Mouse (Mus musculus): ENCODE results near the gene Ccnd3. TPM values are rescaled to one million over a fixed set of nuclear protein-coding genes. Genes with fewer than 3 reads are reported as not detected.
"Not testable (repeated sequence)": the region's sequence is repeated elsewhere in the genome, so short reads cannot be mapped to it uniquely, and the experiment has no call there.

The Ccnd3 gene
- polyA plus RNA-seq, 1 experiment from 2014 or later, result 67.6 TPM

GRCm38 (mm10) chr17:47484993-47485392, 19.9 kb upstream of the Ccnd3 start:
- H3K4me1 ChIP-seq, result peaks cover 7% of the 10 kb centered on the region
- no peaks in the 10 kb centered on the region for H3K27me3 ChIP-seq
- no peak overlapping the region for H3K27ac ChIP-seq
- H3K4me2 ChIP-seq, result no peak overlapping the region
- 12% methylated on average over 3 of the region's 3 CpGs for whole genome bisulfite sequencing
- peaks cover 21% of the 10 kb centered on the region for H3K36me3 ChIP-seq (ENCODE audit: poor library complexity, severe bottlenecking)
- no peaks in the 10 kb centered on the region for H3K9me3 ChIP-seq (replicated peaks)
- H3K9ac ChIP-seq, result no peak overlapping the region
- no peak for ATAC-seq
- H3K4me3 ChIP-seq, result no peak overlapping the region

- 75% methylated on average over 3 of the region's 3 CpGs for WGBS
- ATAC-seq, result no peak
These were observed 19.1 kb upstream of the Ccnd3 start for GRCm38 (mm10) chr17:47485791-47486190.

GRCm38 (mm10) chr17:47490791-47491190, 14.1 kb upstream of the Ccnd3 start:
- Histone ChIP-seq H3K9ac (no peak overlapping the region), H3K27me3 (no peaks in the 10 kb centered on the region), H3K4me1 (peaks cover 4% of the 10 kb centered on the region; the same call in 1 of the 2 replicates), H3K4me2 (no peak overlapping the region), H3K9me3 (replicated peaks) (no peaks in the 10 kb centered on the region), H3K4me3 (no peak overlapping the region), H3K36me3 (ENCODE audit: poor library complexity, severe bottlenecking) (peaks cover 78% of the 10 kb centered on the region), H3K27ac (no peak overlapping the region)
- 87% methylated on average over 9 of the region's 9 CpGs for WGBS
- ATAC-seq, result no peak

More at GRCm38 (mm10) chr17:47485791-47486190, 19.1 kb upstream of the Ccnd3 start:
- no peak overlapping the region for H3K9ac ChIP-seq
- no peaks in the 10 kb centered on the region for H3K27me3 ChIP-seq
- no peak overlapping the region for H3K4me2 ChIP-seq
- no peaks in the 10 kb centered on the region for H3K9me3 ChIP-seq (replicated peaks)
- no peak overlapping the region for H3K27ac ChIP-seq
- H3K4me1 ChIP-seq, result peaks cover 7% of the 10 kb centered on the region
- H3K4me3 ChIP-seq, result no peak overlapping the region
- peaks cover 29% of the 10 kb centered on the region for H3K36me3 ChIP-seq (ENCODE audit: poor library complexity, severe bottlenecking)

- Histone ChIP-seq H3K4me1 (no peaks in the 10 kb centered on the region), H3K36me3 (ENCODE audit: poor library complexity, severe bottlenecking) (peaks cover 95% of the 10 kb centered on the region), H3K27me3 (no peaks in the 10 kb centered on the region), H3K4me3 (no peak overlapping the region), H3K9me3 (replicated peaks) (no peaks in the 10 kb centered on the region), H3K9ac (no peak overlapping the region), H3K27ac (no peak overlapping the region), H3K4me2 (no peak overlapping the region)
- WGBS, result 84% methylated on average over 6 of the region's 6 CpGs
- ATAC-seq, result no peak
These were observed 12.1 kb upstream of the Ccnd3 start for GRCm38 (mm10) chr17:47492731-47493130.

GRCm38 (mm10) chr17:47493653-47494052, 11.2 kb upstream of the Ccnd3 start:
- peaks cover 95% of the 10 kb centered on the region for H3K36me3 ChIP-seq (ENCODE audit: poor library complexity, severe bottlenecking)

GRCm38 (mm10) chr17:47494132-47494531, 10.7 kb upstream of the Ccnd3 start:
- no peak for ATAC-seq
- peaks cover 95% of the 10 kb centered on the region for H3K36me3 ChIP-seq (ENCODE audit: poor library complexity, severe bottlenecking)
- H3K9me3 ChIP-seq (replicated peaks), result no peaks in the 10 kb centered on the region
- H3K27me3 ChIP-seq, result no peaks in the 10 kb centered on the region
- no peak overlapping the region for H3K27ac ChIP-seq
- H3K4me2 ChIP-seq, result no peak overlapping the region
- H3K9ac ChIP-seq, result no peak overlapping the region
- H3K4me1 ChIP-seq, result no peaks in the 10 kb centered on the region
- WGBS, result 93% methylated on average over 11 of the region's 11 CpGs
- H3K4me3 ChIP-seq, result no peak overlapping the region

More at GRCm38 (mm10) chr17:47493653-47494052, 11.2 kb upstream of the Ccnd3 start:
- Histone ChIP-seq H3K27ac (no peak overlapping the region), H3K4me1 (no peaks in the 10 kb centered on the region), H3K9me3 (replicated peaks) (no peaks in the 10 kb centered on the region), H3K4me3 (no peak overlapping the region), H3K9ac (no peak overlapping the region), H3K4me2 (no peak overlapping the region), H3K27me3 (no peaks in the 10 kb centered on the region)
- 86% methylated on average over 6 of the region's 6 CpGs for WGBS
- ATAC-seq, result no peak

GRCm38 (mm10) chr17:47501531-47501930, 3.3 kb upstream of the Ccnd3 start:
- Histone ChIP-seq H3K36me3 (ENCODE audit: poor library complexity, severe bottlenecking) (peaks cover 33% of the 10 kb centered on the region), H3K9me3 (replicated peaks) (no peaks in the 10 kb centered on the region), H3K9ac (peak overlapping the region; percentile 82), H3K4me2 (peak overlapping the region; percentile 78), H3K27me3 (peaks cover 9% of the 10 kb centered on the region), H3K4me3 (peak overlapping the region; percentile 70), H3K27ac (no peak overlapping the region), H3K4me1 (peaks cover 17% of the 10 kb centered on the region)
- 7% methylated on average over 11 of the region's 11 CpGs for WGBS
- ATAC-seq, result no peak; the same call in 1 of the 2 replicates

GRCm38 (mm10) chr17:47501946-47502706, 2.7 kb upstream of the Ccnd3 start, which contains the start of gene Taf8:
TSS of gene Taf8 (minus strand) at chr17:47502292.
- 1% methylated on average over 40 of the region's 40 CpGs for WGBS
- H3K9me3 ChIP-seq (replicated peaks), result no peaks in the 10 kb centered on the region
- ATAC-seq, result peak; percentile 98
- peak within 1 kb of the TSS; percentile 70 for H3K4me3 ChIP-seq
- peaks cover 28% of the 10 kb centered on the region for H3K36me3 ChIP-seq (ENCODE audit: poor library complexity, severe bottlenecking)
- peaks cover 9% of the 10 kb centered on the region for H3K27me3 ChIP-seq
- H3K9ac ChIP-seq, result peak within 1 kb of the TSS; percentile 82
- H3K4me2 ChIP-seq, result peak within 1 kb of the TSS; percentile 78
- peak within 1 kb of the TSS; percentile 65 for H3K27ac ChIP-seq
- H3K4me1 ChIP-seq, result peaks cover 17% of the 10 kb centered on the region

- H3K4me2 ChIP-seq; H3K27me3 ChIP-seq; H3K27ac ChIP-seq; H3K4me3 ChIP-seq; H3K9ac ChIP-seq; ATAC-seq; H3K9me3 ChIP-seq (replicated peaks): not testable (repeated sequence)
- WGBS, result 74% methylated on average over 6 of the region's 6 CpGs
- H3K36me3 ChIP-seq (ENCODE audit: poor library complexity, severe bottlenecking), result peaks cover 24% of the 10 kb centered on the region
- H3K4me1 ChIP-seq, result peaks cover 19% of the 10 kb centered on the region
These were observed 2.2 kb upstream of the Ccnd3 start for GRCm38 (mm10) chr17:47502707-47503045.

GRCm38 (mm10) chr17:47503689-47504088, 1.2 kb upstream of the Ccnd3 start:
- H3K4me2 ChIP-seq, result no peak overlapping the region
- H3K4me1 ChIP-seq, result peaks cover 24% of the 10 kb centered on the region
- no peak for ATAC-seq
- H3K27me3 ChIP-seq, result peaks cover 9% of the 10 kb centered on the region
- H3K36me3 ChIP-seq (ENCODE audit: poor library complexity, severe bottlenecking), result peaks cover 16% of the 10 kb centered on the region
- no peak overlapping the region for H3K9ac ChIP-seq
- H3K27ac ChIP-seq, result no peak overlapping the region
- no peaks in the 10 kb centered on the region for H3K9me3 ChIP-seq (replicated peaks)
- no peak overlapping the region for H3K4me3 ChIP-seq

- peak overlapping the region; percentile 61 for H3K4me2 ChIP-seq
- 0 out of 2 replicates have a peak overlapping the region, but pooled peaks have one; percentile 28 for H3K4me3 ChIP-seq
These were observed 623 bp upstream of the Ccnd3 start for GRCm38 (mm10) chr17:47504228-47504627.

GRCm38 (mm10) chr17:47505566-47505965, 715 bp downstream of the Ccnd3 start:
- ATAC-seq, result no peak
- Histone ChIP-seq H3K4me3 (no peak overlapping the region), H3K4me1 (peaks cover 24% of the 10 kb centered on the region), H3K27ac (no peak overlapping the region), H3K4me2 (peak overlapping the region; percentile 61; the same call in 1 of the 2 replicates), H3K9me3 (replicated peaks) (no peaks in the 10 kb centered on the region), H3K9ac (no peak overlapping the region), H3K27me3 (peaks cover 9% of the 10 kb centered on the region), H3K36me3 (ENCODE audit: poor library complexity, severe bottlenecking) (0 out of 2 replicates have a peak, but pooled peaks cover under 1% of the 10 kb centered on the region)
- WGBS, result 73% methylated on average over 2 of the region's 2 CpGs

More at GRCm38 (mm10) chr17:47504228-47504627, 623 bp upstream of the Ccnd3 start:
- peaks cover 10% of the 10 kb centered on the region for H3K36me3 ChIP-seq (ENCODE audit: poor library complexity, severe bottlenecking)
- no peak for ATAC-seq
- peaks cover 24% of the 10 kb centered on the region for H3K4me1 ChIP-seq
- peaks cover 9% of the 10 kb centered on the region for H3K27me3 ChIP-seq
- 79% methylated on average over 5 of the region's 5 CpGs for WGBS
- H3K27ac ChIP-seq, result no peak overlapping the region
- H3K9ac ChIP-seq, result peak overlapping the region; percentile 55; the same call in 1 of the 2 replicates
- H3K9me3 ChIP-seq (replicated peaks), result no peaks in the 10 kb centered on the region

Data from forebrain, embryonic 13.5 days (tissue).